Mouse (Mus musculus) limb, embryonic 14.5 days (tissue): ENCODE results near the gene Defb19. TPM values are rescaled to one million over a fixed set of nuclear protein-coding genes. Genes with fewer than 3 reads are reported as not detected.

ENCODE experiments used
- ATAC-seq: fragments of 200-750 bp; cut with Nextera tagmentation; 2 replicates; pipeline ENCODE4 v1.8.0; 2017; ENCODE audit warnings: low read depth, moderate number of reproducible peaks, moderate TSS enrichment; ENCODE audit not compliant: low FRiP score
- DNase-seq: peaks from one replicate; pipeline ENCODE4 v3.0.0-alpha.2; 2015; ENCODE audit warnings: low spot score
- H3K27ac ChIP-seq: fragments of 300-500 bp; sonication (generic); replicated peaks from 2 replicates; pipeline ENCODE4 v1.5.1; 2014; ENCODE audit warnings: low read depth, mild to moderate bottlenecking, low read length, moderate library complexity, mixed read lengths
- H3K27me3 ChIP-seq: fragments of 300-500 bp; sonication (generic); 2 replicates; pipeline ENCODE4 v1.6.1; 2014; ENCODE audit warnings: low read length, mixed read lengths; ENCODE audit not compliant: control insufficient read depth, insufficient read depth
- H3K36me3 ChIP-seq: fragments of 300-500 bp; sonication (generic); 2 replicates; pipeline ENCODE4 v1.6.1; 2014; ENCODE audit warnings: mild to moderate bottlenecking, low read length, moderate library complexity, mixed read lengths; ENCODE audit not compliant: control insufficient read depth, insufficient read depth
- H3K4me1 ChIP-seq: fragments of 300-500 bp; sonication (generic); 2 replicates; pipeline ENCODE4 v1.6.1; 2014; ENCODE audit warnings: antibody characterized with exemption, low read length, mixed read lengths; ENCODE audit not compliant: control insufficient read depth, insufficient read depth
- H3K4me2 ChIP-seq: fragments of 300-500 bp; sonication (generic); replicated peaks from 2 replicates; pipeline ENCODE4 v1.6.1; 2014; ENCODE audit warnings: low read depth, mild to moderate bottlenecking, low read length, moderate library complexity; ENCODE audit not compliant: severe bottlenecking
- H3K4me3 ChIP-seq: fragments of 300-500 bp; sonication (generic); replicated peaks from 2 replicates; pipeline ENCODE4 v1.5.1; 2014; ENCODE audit warnings: low read length
- H3K9ac ChIP-seq: fragments of 300-500 bp; sonication (generic); 2 replicates; pipeline ENCODE4 v1.6.1; 2014; ENCODE audit warnings: mild to moderate bottlenecking, low read depth, low read length, moderate library complexity; ENCODE audit not compliant: severe bottlenecking
- H3K9me3 ChIP-seq: fragments of 300-500 bp; sonication (generic); 2 replicates; pipeline ENCODE4 v1.6.1; 2016; ENCODE audit warnings: low read length; ENCODE audit not compliant: control insufficient read depth
- POLR2A ChIP-seq: fragments of 200-500 bp; IDR thresholded peaks from 2 replicates; pipeline ENCODE4 v1.8.0; 2012; ENCODE audit warnings: inconsistent platforms, mild to moderate bottlenecking, moderate library complexity, borderline replicate concordance; ENCODE audit not compliant: insufficient read depth, insufficient read length; ENCODE audit errors: extremely low read depth
- WGBS: fragments of 180-500 bp; shearing (Covaris S2); extraction: QIAGEN DNeasy Blood & Tissue Kit; methylation state at CpG from one replicate; pipeline ENCODE4 v1.1.7; 2014; 5-methylcytosine and 5-hydroxymethylcytosine counted together
- polyA plus RNA-seq, 2 experiments: library from polyadenylated mRNA; depleted of rRNA in 1 of 2; stranded (reverse) in 1 of 2; unstranded in 1 of 2; fragments of >200 nt; fragmentation: Nextera tagmentation in 1 of 2; extraction: Ambion mirVana in 1 of 2; gene quantifications; 2 replicates each; pipeline versions ENCODE4 v1.2.1 to v1.2.3; 2012 to 2014

Gene Defb19
- polyA plus RNA-seq (2012; rRNA removed): not detected in 2 replicates
- polyA plus RNA-seq (2014; fragmentation: Nextera tagmentation; extraction: Ambion mirVana): not detected in 2 replicates

GRCm38 (mm10) chr2:152580107-152580506, at the start of gene Defb19:
TSS of gene Defb19 (minus strand) at chr2:152580312.
- no peak for TF ChIP-seq POLR2A
- Histone ChIP-seq H3K27me3 (no peaks in the 10 kb centered on the region), H3K4me1 (no peaks in the 10 kb centered on the region), H3K9ac (no peak within 1 kb of the TSS), H3K4me2 (no peak within 1 kb of the TSS), H3K36me3 (no peaks in the 10 kb centered on the region), H3K27ac (no peak within 1 kb of the TSS), H3K9me3 (no peaks in the 10 kb centered on the region), H3K4me3 (no peak within 1 kb of the TSS)
- 73% methylated on average over 7 of the region's 7 CpGs for WGBS
- ATAC-seq (no peak), DNase-seq (no peak)

DNA sequence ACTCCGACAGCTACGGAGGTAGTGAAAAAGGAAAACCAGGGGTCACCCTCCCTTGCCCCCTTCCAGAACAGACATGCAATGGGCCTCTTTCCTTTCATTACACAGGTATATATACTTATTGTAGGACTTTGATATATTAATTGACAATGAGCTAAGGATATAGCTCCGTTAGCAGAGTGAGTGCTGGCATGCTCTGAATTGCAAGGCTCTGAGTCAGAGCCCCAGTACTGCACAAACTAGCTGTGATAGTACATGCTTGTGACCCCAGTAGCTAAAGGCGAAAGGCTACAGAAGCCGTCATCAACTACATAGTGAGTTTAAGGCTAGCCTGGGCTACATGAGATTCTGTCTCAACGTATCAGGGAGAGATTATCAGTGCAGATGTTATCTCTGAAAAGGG, 49.8 kb upstream of the Defb19 start:
- no peak overlapping the region for H3K27ac ChIP-seq
- no peaks in the 10 kb centered on the region for H3K9me3 ChIP-seq
- no peak for DNase-seq
- no peak overlapping the region for H3K4me2 ChIP-seq
- TF ChIP-seq POLR2A: no peak
- no peak overlapping the region for H3K4me3 ChIP-seq
- no peak for ATAC-seq
- peaks cover 12% of the 10 kb centered on the region; the same call in 1 of the 2 replicates for H3K4me1 ChIP-seq
- H3K36me3 ChIP-seq: no peaks in the 10 kb centered on the region
- no peak overlapping the region for H3K9ac ChIP-seq
- peaks cover 32% of the 10 kb centered on the region for H3K27me3 ChIP-seq
- WGBS: 84% methylated on average over 6 of the region's 6 CpGs

DNA sequence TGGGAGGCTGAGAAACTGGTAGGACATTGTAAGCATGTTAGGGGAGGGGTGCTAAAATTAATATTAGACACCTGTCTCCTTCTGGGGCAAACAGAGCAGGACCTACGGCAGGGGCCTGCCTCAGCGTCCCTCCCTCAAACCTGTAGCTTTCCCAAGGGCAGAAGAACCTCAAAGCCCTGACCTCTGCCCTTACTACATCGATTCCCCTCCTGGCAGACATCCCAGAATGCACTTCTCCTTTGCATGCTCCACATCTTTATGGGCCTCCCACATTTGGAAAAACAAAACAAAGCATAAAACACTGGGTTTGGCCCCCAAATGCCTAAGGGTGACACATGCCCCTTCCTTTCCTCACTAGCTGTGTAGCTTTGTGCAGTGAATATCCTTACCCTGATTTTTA, 49.1 kb upstream of the Defb19 start:
- Histone ChIP-seq H3K9me3 (no peaks in the 10 kb centered on the region), H3K27ac (no peak overlapping the region), H3K9ac (no peak overlapping the region), H3K36me3 (no peaks in the 10 kb centered on the region), H3K27me3 (peaks cover 32% of the 10 kb centered on the region), H3K4me2 (no peak overlapping the region), H3K4me1 (peaks cover 12% of the 10 kb centered on the region; the same call in 1 of the 2 replicates), H3K4me3 (no peak overlapping the region)
- no peak for DNase-seq
- TF ChIP-seq POLR2A: no peak
- 45% methylated on average over 3 of the region's 3 CpGs for WGBS
- ATAC-seq: no peak

GRCm38 (mm10) chr2:152628066-152628465, 48.0 kb upstream of the Defb19 start:
- H3K4me1 ChIP-seq: peaks cover 8% of the 10 kb centered on the region; the same call in 1 of the 2 replicates
- H3K4me3 ChIP-seq: no peak overlapping the region
- H3K27me3 ChIP-seq: peaks cover 32% of the 10 kb centered on the region
- no peaks in the 10 kb centered on the region for H3K9me3 ChIP-seq
- no peak for TF ChIP-seq POLR2A
- H3K4me2 ChIP-seq: no peak overlapping the region
- 48% methylated on average over 17 of the region's 17 CpGs for WGBS
- DNase-seq (no peak), ATAC-seq (no peak)
- no peaks in the 10 kb centered on the region for H3K36me3 ChIP-seq
- H3K27ac ChIP-seq: no peak overlapping the region
- no peak overlapping the region for H3K9ac ChIP-seq

DNA sequence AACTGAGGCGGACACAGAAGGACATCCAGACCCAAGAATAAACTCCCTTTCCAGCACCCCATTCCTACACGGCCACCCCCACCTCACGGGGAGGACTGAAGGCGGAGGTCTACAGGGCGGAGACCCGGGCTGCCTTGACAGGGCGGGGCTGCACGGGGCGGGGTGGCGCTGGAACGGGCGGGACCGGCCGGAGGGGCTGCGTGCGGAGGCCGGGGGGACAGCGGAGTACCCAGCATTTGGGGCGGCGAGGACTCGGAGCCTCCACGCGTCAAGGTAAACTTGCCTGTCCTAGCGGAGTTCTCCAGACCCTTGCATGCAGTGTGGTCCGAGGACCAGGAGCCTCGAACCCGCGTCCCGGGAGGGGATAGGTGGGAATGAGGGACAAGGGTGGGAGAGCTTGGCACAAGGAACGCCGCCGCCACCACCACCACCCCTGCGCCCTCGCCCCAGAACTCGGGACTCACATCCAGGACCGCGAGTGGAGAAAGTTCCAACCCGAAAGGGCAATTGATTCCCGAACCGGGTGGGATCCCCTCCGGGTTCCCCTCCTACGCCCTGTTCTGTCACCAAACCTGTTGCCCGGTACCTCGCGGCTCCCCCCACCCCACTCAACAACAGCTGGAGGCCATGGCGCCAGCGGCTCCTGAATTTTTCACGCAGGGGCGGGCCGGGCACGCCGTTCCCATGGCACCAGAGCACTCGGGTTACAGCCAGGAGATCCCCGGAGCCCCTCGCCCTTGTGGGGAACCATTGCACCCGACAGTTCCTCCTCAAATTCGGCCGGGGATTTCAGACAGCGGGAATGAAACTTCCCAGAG, 46.9 kb upstream of the Defb19 start, which contains the start of gene Rem1:
TSS of gene Rem1 (plus strand) at position 178 of the 818 bp plus-strand sequence.
- Histone ChIP-seq H3K9me3 (no peaks in the 10 kb centered on the region), H3K4me2 (peak within 1 kb of the TSS; percentile 82), H3K4me3 (peak within 1 kb of the TSS; percentile 47), H3K27ac (no peak within 1 kb of the TSS), H3K36me3 (no peaks in the 10 kb centered on the region), H3K9ac (peak within 1 kb of the TSS; percentile 56), H3K27me3 (peaks cover 32% of the 10 kb centered on the region), H3K4me1 (peaks cover 8% of the 10 kb centered on the region; the same call in 1 of the 2 replicates)
- peak; percentile 73 for ATAC-seq
- TF ChIP-seq POLR2A: no peak
- DNase-seq: peak; percentile 26
- under 1% methylated on average over 53 of the region's 59 CpGs for WGBS
